Mouse (Mus musculus) forebrain, postnatal 0 days (tissue): ENCODE data around the gene Haspin. TPM values are rescaled to one million over a fixed set of nuclear protein-coding genes. Genes with fewer than 3 reads are reported as not detected.

Source experiments
- ATAC-seq: fragments of 200-750 bp; cut with Nextera tagmentation; 2 replicates; pipeline ENCODE4 v1.8.0; 2017; ENCODE audit warnings: mild to moderate bottlenecking, moderate library complexity
- DNase-seq: peaks from one replicate; pipeline ENCODE4 v3.0.0-alpha.2; 2015
- H3K27ac ChIP-seq: fragments of 300-500 bp; sonication (generic); 2 replicates; pipeline ENCODE4 v1.5.1; 2014; ENCODE audit warnings: low read depth, mild to moderate bottlenecking, antibody characterized with exemption, low read length, moderate library complexity, mixed read lengths
- H3K27me3 ChIP-seq: fragments of 300-500 bp; sonication (generic); 2 replicates; pipeline ENCODE4 v1.6.1; 2014; ENCODE audit warnings: mild to moderate bottlenecking, low read length, mixed read lengths; ENCODE audit not compliant: insufficient read depth
- H3K36me3 ChIP-seq: fragments of 300-500 bp; sonication (generic); 2 replicates; pipeline ENCODE4 v1.6.1; 2014; ENCODE audit warnings: mild to moderate bottlenecking, moderate library complexity; ENCODE audit not compliant: insufficient read depth
- H3K4me1 ChIP-seq: fragments of 300-500 bp; sonication (generic); 2 replicates; pipeline ENCODE4 v1.6.1; 2014; ENCODE audit warnings: antibody characterized with exemption; ENCODE audit not compliant: insufficient read depth
- H3K4me2 ChIP-seq: fragments of 300-500 bp; sonication (generic); 2 replicates; pipeline ENCODE4 v1.6.1; 2014; ENCODE audit warnings: low read depth, mild to moderate bottlenecking, moderate library complexity
- H3K4me3 ChIP-seq: fragments of 300-500 bp; sonication (generic); 2 replicates; pipeline ENCODE4 v1.5.1; 2014; ENCODE audit warnings: low read depth, low read length, mixed read lengths
- H3K9ac ChIP-seq: fragments of 300-500 bp; sonication (generic); 2 replicates; pipeline ENCODE4 v1.6.1; 2014; ENCODE audit warnings: mild to moderate bottlenecking
- H3K9me3 ChIP-seq: fragments of 300-500 bp; sonication (generic); 2 replicates; pipeline ENCODE4 v1.6.1; 2016; ENCODE audit warnings: low read length
- CTCF ChIP-seq: sonication (generic); IDR thresholded peaks from 2 replicates; pipeline ENCODE4 v1.5.1; 2016; ENCODE audit warnings: antibody characterized with exemption, control low read depth, low read depth
- WGBS: fragments of 180-500 bp; shearing (Covaris S2); extraction: QIAGEN DNeasy Blood & Tissue Kit; methylation state at CpG from one replicate; pipeline ENCODE4 v1.1.7; 2014; 5-methylcytosine and 5-hydroxymethylcytosine counted together
- polyA plus RNA-seq: library from polyadenylated mRNA; unstranded; fragments of >200 nt; fragmentation: Nextera tagmentation; extraction: Ambion mirVana; gene quantifications from 2 replicates; pipeline ENCODE4 v1.2.1, GENCODE M21; 2015
- total RNA-seq: library from RNA; depleted of rRNA; stranded (reverse); fragments of >200 nt; gene quantifications from 2 replicates; pipeline ENCODE4 v1.2.3, GENCODE M21; 2014

Haspin gene
- total and polyA plus RNA-seq, 2 experiments from 2014 or later = 2.0 to 2.4 TPM

GRCm38 (mm10) chr11:73161616-73162015, 23.5 kb upstream of the Haspin start:
- Histone ChIP-seq H3K4me2 (no peak overlapping the region), H3K36me3 (no peaks in the 10 kb centered on the region), H3K9ac (no peak overlapping the region), H3K9me3 (no peaks in the 10 kb centered on the region), H3K27ac (no peak overlapping the region), H3K4me3 (no peak overlapping the region), H3K4me1 (no peaks in the 10 kb centered on the region), H3K27me3 (no peaks in the 10 kb centered on the region; the same call in 1 of the 2 replicates)
- ATAC-seq (no peak), DNase-seq (no peak)
- no peak for TF ChIP-seq CTCF
- 83% methylated on average over 4 of the region's 4 CpGs for WGBS

GRCm38 (mm10) chr11:73160811-73161200, 22.7 kb upstream of the Haspin start:
- Histone ChIP-seq H3K27ac (no peak overlapping the region), H3K4me2 (peak overlapping the region; percentile 73), H3K4me3 (peak overlapping the region; percentile 37), H3K9ac (no peak overlapping the region), H3K27me3 (no peaks in the 10 kb centered on the region; the same call in 1 of the 2 replicates), H3K36me3 (no peaks in the 10 kb centered on the region), H3K9me3 (no peaks in the 10 kb centered on the region), H3K4me1 (no peaks in the 10 kb centered on the region)
- TF ChIP-seq CTCF = no peak
- ATAC-seq (no peak), DNase-seq (no peak)
- WGBS = 27% methylated on average over 6 of the region's 6 CpGs

- DNase-seq = no peak
- peak within 1 kb of the TSS; percentile 35 for H3K9ac ChIP-seq
- H3K36me3 ChIP-seq = no peaks in the 10 kb centered on the region
- TF ChIP-seq CTCF = no peak
- no peaks in the 10 kb centered on the region; the same call in 1 of the 2 replicates for H3K27me3 ChIP-seq
- H3K4me2 ChIP-seq = peak within 1 kb of the TSS; percentile 73
- H3K4me1 ChIP-seq = no peaks in the 10 kb centered on the region
- H3K27ac ChIP-seq = no peak within 1 kb of the TSS
- ATAC-seq = peak; percentile 50; the same call in 1 of the 2 replicates
- peak within 1 kb of the TSS; percentile 37 for H3K4me3 ChIP-seq
- 4% methylated on average over 49 of the region's 49 CpGs for WGBS
- H3K9me3 ChIP-seq = no peaks in the 10 kb centered on the region
Observed at GRCm38 (mm10) chr11:73159957-73160810, 22.1 kb upstream of the Haspin start, which contains the start of gene P2rx5. TSS of gene P2rx5 (plus strand) at chr11:73160421.

- 53% methylated on average over 6 of the region's 6 CpGs for WGBS
- DNase-seq = peak; percentile 37
Observed at GRCm38 (mm10) chr11:73155071-73155470, 17.0 kb upstream of the Haspin start.

GRCm38 (mm10) chr11:73148209-73148608, 10.1 kb upstream of the Haspin start:
- Histone ChIP-seq H3K4me2 (no peak overlapping the region), H3K36me3 (no peaks in the 10 kb centered on the region), H3K9ac (no peak overlapping the region), H3K27ac (no peak overlapping the region), H3K4me3 (no peak overlapping the region), H3K4me1 (no peaks in the 10 kb centered on the region), H3K27me3 (no peaks in the 10 kb centered on the region), H3K9me3 (no peaks in the 10 kb centered on the region)
- TF ChIP-seq CTCF = no peak
- ATAC-seq (no peak), DNase-seq (no peak)
- 67% methylated on average over 9 of the region's 9 CpGs for WGBS

More at GRCm38 (mm10) chr11:73155071-73155470, 17.0 kb upstream of the Haspin start:
- TF ChIP-seq CTCF = no peak
- ATAC-seq = peak; percentile 25; the same call in 1 of the 2 replicates
- Histone ChIP-seq H3K9ac (no peak overlapping the region), H3K4me2 (no peak overlapping the region), H3K4me3 (no peak overlapping the region), H3K27ac (no peak overlapping the region), H3K27me3 (no peaks in the 10 kb centered on the region; the same call in 1 of the 2 replicates), H3K36me3 (no peaks in the 10 kb centered on the region), H3K9me3 (no peaks in the 10 kb centered on the region), H3K4me1 (no peaks in the 10 kb centered on the region)

GRCm38 (mm10) chr11:73146975-73147365, 8.9 kb upstream of the Haspin start:
- Histone ChIP-seq H3K27ac (no peak overlapping the region), H3K27me3 (no peaks in the 10 kb centered on the region), H3K4me3 (no peak overlapping the region), H3K4me1 (no peaks in the 10 kb centered on the region), H3K9ac (no peak overlapping the region), H3K4me2 (no peak overlapping the region), H3K9me3 (no peaks in the 10 kb centered on the region), H3K36me3 (no peaks in the 10 kb centered on the region)
- DNase-seq (no peak), ATAC-seq (no peak)
- TF ChIP-seq CTCF = no peak
- WGBS = 32% methylated on average over 7 of the region's 7 CpGs
